Mouse (Mus musculus) spleen, postnatal 10 days (tissue): ENCODE measurements around the gene Nat9.

Experiments used
- DNase-seq, 2 experiments: peaks; one replicate each; pipeline ENCODE4 v3.0.0; 2021 to 2022; ENCODE audit warnings: low spot score in 2 of 2

Gene Nat9

DNA sequence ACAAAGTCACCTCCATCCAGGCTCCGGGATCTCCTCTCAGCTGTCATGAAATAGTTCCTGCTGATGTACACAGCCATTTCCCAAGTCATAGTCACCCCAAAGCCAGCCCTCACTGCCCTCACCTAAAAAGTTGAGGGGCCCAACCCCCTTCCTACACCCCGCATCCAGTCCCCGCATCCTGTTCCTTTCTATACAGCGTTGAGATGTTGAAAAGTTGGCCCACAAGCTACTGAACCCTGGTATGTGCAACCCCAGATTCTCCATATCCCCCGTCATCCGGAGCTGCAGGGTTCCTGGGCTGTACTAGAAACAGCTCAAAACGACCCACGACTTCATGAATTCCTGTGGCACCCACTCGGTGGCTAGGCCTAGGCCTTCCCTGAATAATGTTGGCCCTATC lies 34.6 kb downstream of the Nat9 start:
- no peak for DNase-seq

DNA sequence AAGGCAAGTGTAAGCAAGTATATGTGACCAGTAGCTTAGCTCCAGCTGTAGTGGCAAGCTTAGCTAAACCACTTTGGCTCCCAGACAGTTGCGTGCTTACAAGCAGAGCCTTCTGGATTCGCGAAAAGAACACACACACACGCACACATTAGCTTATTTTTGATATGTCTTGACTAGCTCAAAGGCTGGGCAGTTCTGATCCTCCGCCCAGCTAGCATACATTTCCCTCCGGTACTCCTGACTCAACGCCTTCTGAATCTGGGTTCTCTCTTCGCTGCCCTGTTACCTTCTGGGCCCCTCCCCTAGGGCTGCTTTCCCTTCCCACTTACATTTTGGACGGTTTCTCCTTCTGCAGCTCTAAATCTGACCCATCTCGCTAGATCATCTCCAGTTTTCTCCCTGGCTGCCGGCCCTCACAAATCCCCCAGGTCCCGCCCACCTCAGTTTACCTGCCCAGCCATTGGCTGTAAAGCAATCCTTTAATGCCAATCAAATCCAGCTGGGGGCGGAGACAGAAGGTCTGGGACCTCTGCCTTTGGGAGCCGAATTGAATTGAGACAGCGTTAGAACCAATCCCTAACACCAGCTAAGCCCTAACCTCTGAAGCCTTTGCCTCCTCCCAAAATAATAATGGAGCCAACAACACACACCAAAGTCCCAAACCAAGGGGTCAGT lies 35.8 kb downstream of the Nat9 start:
- no peak for DNase-seq

- DNase-seq = no peak
Measured at GRCm38 (mm10) chr11:115150741-115151254, 36.9 kb downstream of the Nat9 start.

DNA sequence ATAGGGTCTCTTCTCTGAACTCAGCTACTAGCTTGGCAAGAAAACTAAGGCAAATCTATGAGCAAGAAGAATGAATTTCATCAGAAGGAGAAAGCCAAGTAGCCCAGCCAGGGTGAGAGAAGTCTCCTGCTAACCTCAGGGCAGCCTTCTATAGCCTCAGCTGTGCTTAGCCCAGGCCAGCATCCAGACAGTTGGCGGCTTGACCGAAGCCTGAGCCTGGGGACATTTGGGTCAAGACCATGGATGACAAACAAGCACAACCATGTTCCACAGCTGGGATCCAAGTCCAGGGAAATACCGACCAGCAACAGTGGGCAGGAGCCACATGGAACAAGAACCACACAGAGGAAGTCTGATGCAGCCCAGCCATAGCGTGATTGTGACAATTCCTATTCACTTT lies 39.8 kb downstream of the Nat9 start:
- DNase-seq = no peak

DNA sequence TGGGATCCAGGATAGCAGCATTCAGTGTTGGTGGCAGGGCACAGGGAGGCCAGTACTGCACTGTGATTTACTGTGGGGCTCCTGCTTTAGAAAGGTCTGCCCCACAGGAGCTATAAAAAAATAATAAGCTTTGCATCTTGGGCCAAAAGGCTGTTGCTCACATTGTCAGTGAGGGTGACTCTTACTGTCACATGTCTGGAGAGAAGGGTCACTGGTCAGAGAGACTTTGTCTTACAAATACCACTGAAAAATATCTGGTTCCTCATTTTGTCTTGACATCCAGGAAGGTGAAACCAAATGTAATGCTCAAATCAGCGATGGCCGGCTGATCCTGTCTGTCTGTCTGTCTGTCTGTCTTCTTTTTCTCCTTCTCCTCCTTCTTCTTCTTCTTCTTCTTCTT lies 45.7 kb downstream of the Nat9 start:
- no peak for DNase-seq

DNA sequence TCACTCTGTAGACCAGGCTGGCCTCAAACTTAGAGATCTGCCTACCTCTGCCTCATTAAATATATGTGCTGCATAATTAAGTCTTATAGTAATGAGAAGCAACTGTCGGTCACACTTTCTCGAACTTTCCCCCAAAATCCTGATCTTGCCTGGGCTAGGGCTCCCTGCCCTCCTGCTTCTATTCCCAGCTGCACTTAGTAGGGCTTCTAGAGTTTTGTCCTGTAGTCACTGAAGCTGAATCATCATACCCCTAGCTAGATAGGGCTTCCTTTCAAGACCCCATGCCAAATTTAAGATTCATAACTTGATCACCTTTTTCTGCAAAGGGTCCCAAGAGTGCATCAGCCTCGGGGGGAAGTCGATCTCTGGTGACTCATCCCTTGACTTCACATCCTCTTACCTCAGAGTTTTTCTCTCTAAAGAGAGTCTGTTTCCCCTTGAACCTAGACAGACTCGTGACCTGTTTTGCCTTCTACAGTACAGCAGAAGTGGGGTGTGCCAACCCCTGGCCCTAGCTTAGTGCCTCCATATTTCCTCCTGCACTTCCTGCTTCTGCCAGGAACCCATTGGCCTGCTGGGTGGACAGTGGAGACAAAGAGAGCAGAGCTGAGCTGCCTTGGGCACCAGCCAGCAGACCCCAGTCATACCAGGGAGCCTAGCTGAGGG lies 48.9 kb downstream of the Nat9 start:
- peak in 1 of 2 experiments; percentile 22 for DNase-seq

- peak in 1 of 2 experiments; percentile 38 for DNase-seq
Measured at GRCm38 (mm10) chr11:115133800-115134199, 53.9 kb downstream of the Nat9 start, which contains the start of gene Cd300lf. TSS of gene Cd300lf (minus strand) at chr11:115133992.
